Mouse (Mus musculus): ENCODE results near the gene Ezh2. TPM values are rescaled to one million over a fixed set of nuclear protein-coding genes. Genes with fewer than 3 reads are reported as not detected.
"Not testable (repeated sequence)": the region's sequence is repeated elsewhere in the genome, so short reads cannot be mapped to it uniquely, and the experiment has no call there.

Gene Ezh2
- polyA plus RNA-seq, 1 experiment, result 256 TPM

GRCm38 (mm10) chr6:47621039-47621438, 25.9 kb upstream of the Ezh2 start:
- Histone ChIP-seq H3K27ac (ENCODE audit: control insufficient read depth, insufficient read depth, low read depth, low read length, poor library complexity) (no peak overlapping the region), H3K4me1 (ENCODE audit: control insufficient read depth, insufficient read depth, low read length) (no peaks in the 10 kb centered on the region; the same call in 1 of the 2 replicates), H3K4me3 (replicated peaks; ENCODE audit: control insufficient read depth, low read depth, low read length) (no peak overlapping the region)
- WGBS, result 55% methylated on average over 2 of the region's 2 CpGs
- no peak for TF ChIP-seq POLR2A (IDR thresholded peaks at IDR 0.05; ENCODE audit: borderline replicate concordance, control insufficient read depth, low read depth, low read length)
- TF ChIP-seq CTCF (IDR thresholded peaks at IDR 0.05; ENCODE audit: control insufficient read depth, insufficient read depth, low read length), result no peak

GRCm38 (mm10) chr6:47608306-47608705, 13.2 kb upstream of the Ezh2 start:
- H3K4me1 ChIP-seq (ENCODE audit: control insufficient read depth, insufficient read depth, low read length); H3K27ac ChIP-seq (ENCODE audit: control insufficient read depth, insufficient read depth, low read depth, low read length, poor library complexity); H3K4me3 ChIP-seq (replicated peaks; ENCODE audit: control insufficient read depth, low read depth, low read length): not testable (repeated sequence)
- 84% methylated on average over 5 of the region's 5 CpGs for WGBS

GRCm38 (mm10) chr6:47601931-47602330, 6.8 kb upstream of the Ezh2 start:
- Histone ChIP-seq H3K4me1 (ENCODE audit: control insufficient read depth, insufficient read depth, low read length) (no peaks in the 10 kb centered on the region), H3K27ac (ENCODE audit: control insufficient read depth, insufficient read depth, low read depth, low read length, poor library complexity) (no peak overlapping the region)
- 92% methylated on average over 1 of the region's 1 CpGs for WGBS

GRCm38 (mm10) chr6:47595696-47596095, 555 bp upstream of the Ezh2 start:
- 2% methylated on average over 6 of the region's 6 CpGs for WGBS
- no peak for TF ChIP-seq POLR2A (IDR thresholded peaks at IDR 0.05; ENCODE audit: borderline replicate concordance, control insufficient read depth, low read depth, low read length)
- TF ChIP-seq CTCF (IDR thresholded peaks at IDR 0.05; ENCODE audit: control insufficient read depth, insufficient read depth, low read length), result no peak
- Histone ChIP-seq H3K4me1 (ENCODE audit: control insufficient read depth, insufficient read depth, low read length) (no peaks in the 10 kb centered on the region), H3K4me3 (replicated peaks; ENCODE audit: control insufficient read depth, low read depth, low read length) (peak overlapping the region; percentile 83), H3K27ac (ENCODE audit: control insufficient read depth, insufficient read depth, low read depth, low read length, poor library complexity) (peak overlapping the region; percentile 93)

More at GRCm38 (mm10) chr6:47601931-47602330, 6.8 kb upstream of the Ezh2 start:
- TF ChIP-seq CTCF (IDR thresholded peaks at IDR 0.05; ENCODE audit: control insufficient read depth, insufficient read depth, low read length) (no peak), POLR2A (IDR thresholded peaks at IDR 0.05; ENCODE audit: borderline replicate concordance, control insufficient read depth, low read depth, low read length) (no peak)
- no peak overlapping the region for H3K4me3 ChIP-seq (replicated peaks; ENCODE audit: control insufficient read depth, low read depth, low read length)

- under 1% methylated on average over 72 of the region's 74 CpGs for WGBS
- no peaks in the 10 kb centered on the region for H3K4me1 ChIP-seq (ENCODE audit: control insufficient read depth, insufficient read depth, low read length)
- peak overlapping the region; percentile 83 for H3K4me3 ChIP-seq (replicated peaks; ENCODE audit: control insufficient read depth, low read depth, low read length)
- peak overlapping the region; percentile 93 for H3K27ac ChIP-seq (ENCODE audit: control insufficient read depth, insufficient read depth, low read depth, low read length, poor library complexity)
- TF ChIP-seq POLR2A (IDR thresholded peaks at IDR 0.05; ENCODE audit: borderline replicate concordance, control insufficient read depth, low read depth, low read length) (peak; percentile 33; the same call in 1 of the 2 replicates), CTCF (IDR thresholded peaks at IDR 0.05; ENCODE audit: control insufficient read depth, insufficient read depth, low read length) (no peak)
Measured at GRCm38 (mm10) chr6:47594141-47594835, 853 bp downstream of the Ezh2 start.

GRCm38 (mm10) chr6:47593590-47593989, 1.6 kb downstream of the Ezh2 start:
- no peak for TF ChIP-seq POLR2A (IDR thresholded peaks at IDR 0.05; ENCODE audit: borderline replicate concordance, control insufficient read depth, low read depth, low read length)
- no peak for TF ChIP-seq CTCF (IDR thresholded peaks at IDR 0.05; ENCODE audit: control insufficient read depth, insufficient read depth, low read length)
- under 1% methylated on average over 9 of the region's 9 CpGs for WGBS
- Histone ChIP-seq H3K4me3 (replicated peaks; ENCODE audit: control insufficient read depth, low read depth, low read length) (peak overlapping the region; percentile 83), H3K4me1 (ENCODE audit: control insufficient read depth, insufficient read depth, low read length) (no peaks in the 10 kb centered on the region), H3K27ac (ENCODE audit: control insufficient read depth, insufficient read depth, low read depth, low read length, poor library complexity) (no peak overlapping the region; the same call in 1 of the 2 replicates)

GRCm38 (mm10) chr6:47587332-47587731, 7.8 kb downstream of the Ezh2 start:
- H3K4me1 ChIP-seq (ENCODE audit: control insufficient read depth, insufficient read depth, low read length); H3K27ac ChIP-seq (ENCODE audit: control insufficient read depth, insufficient read depth, low read depth, low read length, poor library complexity); H3K4me3 ChIP-seq (replicated peaks; ENCODE audit: control insufficient read depth, low read depth, low read length): not testable (repeated sequence)
- WGBS, result 79% methylated on average over 2 of the region's 2 CpGs

GRCm38 (mm10) chr6:47572887-47573286, 22.3 kb downstream of the Ezh2 start:
- H3K4me3 ChIP-seq (replicated peaks; ENCODE audit: control insufficient read depth, low read depth, low read length), result no peak overlapping the region
- H3K4me1 ChIP-seq (ENCODE audit: control insufficient read depth, insufficient read depth, low read length), result no peaks in the 10 kb centered on the region
- TF ChIP-seq POLR2A (IDR thresholded peaks at IDR 0.05; ENCODE audit: borderline replicate concordance, control insufficient read depth, low read depth, low read length) (no peak), CTCF (IDR thresholded peaks at IDR 0.05; ENCODE audit: control insufficient read depth, insufficient read depth, low read length) (no peak)
- no peak overlapping the region for H3K27ac ChIP-seq (ENCODE audit: control insufficient read depth, insufficient read depth, low read depth, low read length, poor library complexity)
- 75% methylated on average over 2 of the region's 2 CpGs for WGBS

Measured in bone marrow, adult 2 months (tissue).